Mouse (Mus musculus) bone marrow macrophage, adult 2 months (primary cell): ENCODE measurements around the gene Fgr. TPM values are rescaled to one million over a fixed set of nuclear protein-coding genes. Genes with fewer than 3 reads are reported as not detected.

Experiments
- H3K27ac ChIP-seq: 2 replicates; pipeline ENCODE4 v1.5.1; 2012; ENCODE audit warnings: low read depth, low read length; ENCODE audit not compliant: insufficient read depth
- H3K4me1 ChIP-seq: 2 replicates; pipeline ENCODE4 v1.6.1; 2012; ENCODE audit warnings: low read length; ENCODE audit not compliant: control insufficient read depth, insufficient read depth
- H3K4me3 ChIP-seq: 2 replicates; pipeline ENCODE4 v1.5.1; 2012; ENCODE audit warnings: mild to moderate bottlenecking, low read length, moderate library complexity; ENCODE audit not compliant: insufficient read depth
- CTCF ChIP-seq: IDR thresholded peaks from 2 replicates; pipeline ENCODE4 v1.5.1; 2012; ENCODE audit warnings: low read depth, mild to moderate bottlenecking, low read length, moderate library complexity
- POLR2A ChIP-seq: IDR thresholded peaks from 2 replicates; pipeline ENCODE4 v1.6.1; 2012; ENCODE audit warnings: mild to moderate bottlenecking, low read depth, low read length, borderline replicate concordance
- polyA plus RNA-seq: library from polyadenylated mRNA; stranded (reverse); fragments of >200 nt; gene quantifications from 2 replicates; pipeline ENCODE4 v1.2.4, GENCODE M21; 2012; ENCODE audit not compliant: missing spikeins, insufficient read depth, insufficient read length

The Fgr gene
- polyA plus RNA-seq, 1 experiment, result 24.3 TPM

DNA sequence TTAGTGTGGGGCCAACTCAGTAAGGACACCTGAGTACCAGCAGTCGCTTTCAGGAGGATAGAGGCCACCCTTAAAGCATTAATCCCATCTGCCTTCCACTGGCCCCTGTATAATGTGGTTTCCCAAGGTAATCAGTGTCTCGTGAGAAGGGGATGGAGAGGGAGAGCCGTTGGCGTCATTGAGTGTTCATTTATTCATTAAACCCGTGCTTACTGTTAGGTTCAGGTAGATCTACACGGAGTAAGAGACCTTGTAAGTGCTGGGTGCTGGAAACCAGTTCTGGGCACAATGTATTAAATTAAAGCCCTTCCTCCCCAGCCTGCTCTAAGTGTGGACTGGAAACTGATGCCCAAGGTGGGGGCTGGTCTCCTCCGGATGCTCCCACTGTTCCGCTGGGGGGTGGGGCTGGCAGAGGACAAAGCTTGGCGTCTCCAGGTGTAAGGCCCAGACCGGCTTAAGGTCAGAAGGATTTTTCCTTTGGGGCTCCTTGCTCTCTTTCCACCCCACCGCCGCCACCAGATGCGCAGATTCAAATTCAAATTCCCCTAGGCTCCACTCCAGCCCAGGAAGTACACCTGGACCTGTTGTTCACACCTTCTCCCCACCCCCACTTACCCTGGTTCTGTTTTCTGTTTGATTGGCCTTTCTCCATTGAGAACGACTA lies 66.5 kb downstream of the Fgr start:
- Histone ChIP-seq H3K4me1 (no peaks in the 10 kb centered on the region), H3K4me3 (no peak overlapping the region), H3K27ac (no peak overlapping the region)
- no peak for TF ChIP-seq CTCF
- TF ChIP-seq POLR2A, result no peak

DNA sequence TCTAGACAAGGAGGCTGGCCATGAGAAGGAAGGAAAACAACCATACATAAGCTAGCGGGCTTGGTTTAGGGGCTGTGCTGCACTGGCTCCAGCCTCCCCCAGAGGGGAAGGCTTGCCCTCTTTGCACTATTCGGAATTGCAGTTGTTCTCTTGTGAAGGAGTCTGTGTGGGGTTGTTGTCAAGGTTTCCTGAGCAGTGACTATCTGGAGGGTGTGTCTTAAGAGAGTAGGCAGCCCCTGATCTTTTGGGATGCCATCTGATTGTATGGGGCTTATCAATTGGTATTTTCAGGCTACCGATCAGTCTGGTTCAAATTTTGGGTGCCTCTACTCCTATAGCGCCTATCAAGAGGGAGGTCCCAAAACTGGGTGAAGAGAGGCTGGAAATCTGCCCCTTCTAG lies 68.3 kb downstream of the Fgr start:
- Histone ChIP-seq H3K4me1 (no peaks in the 10 kb centered on the region), H3K27ac (no peak overlapping the region)
- no peak for TF ChIP-seq POLR2A
- TF ChIP-seq CTCF, result no peak

DNA sequence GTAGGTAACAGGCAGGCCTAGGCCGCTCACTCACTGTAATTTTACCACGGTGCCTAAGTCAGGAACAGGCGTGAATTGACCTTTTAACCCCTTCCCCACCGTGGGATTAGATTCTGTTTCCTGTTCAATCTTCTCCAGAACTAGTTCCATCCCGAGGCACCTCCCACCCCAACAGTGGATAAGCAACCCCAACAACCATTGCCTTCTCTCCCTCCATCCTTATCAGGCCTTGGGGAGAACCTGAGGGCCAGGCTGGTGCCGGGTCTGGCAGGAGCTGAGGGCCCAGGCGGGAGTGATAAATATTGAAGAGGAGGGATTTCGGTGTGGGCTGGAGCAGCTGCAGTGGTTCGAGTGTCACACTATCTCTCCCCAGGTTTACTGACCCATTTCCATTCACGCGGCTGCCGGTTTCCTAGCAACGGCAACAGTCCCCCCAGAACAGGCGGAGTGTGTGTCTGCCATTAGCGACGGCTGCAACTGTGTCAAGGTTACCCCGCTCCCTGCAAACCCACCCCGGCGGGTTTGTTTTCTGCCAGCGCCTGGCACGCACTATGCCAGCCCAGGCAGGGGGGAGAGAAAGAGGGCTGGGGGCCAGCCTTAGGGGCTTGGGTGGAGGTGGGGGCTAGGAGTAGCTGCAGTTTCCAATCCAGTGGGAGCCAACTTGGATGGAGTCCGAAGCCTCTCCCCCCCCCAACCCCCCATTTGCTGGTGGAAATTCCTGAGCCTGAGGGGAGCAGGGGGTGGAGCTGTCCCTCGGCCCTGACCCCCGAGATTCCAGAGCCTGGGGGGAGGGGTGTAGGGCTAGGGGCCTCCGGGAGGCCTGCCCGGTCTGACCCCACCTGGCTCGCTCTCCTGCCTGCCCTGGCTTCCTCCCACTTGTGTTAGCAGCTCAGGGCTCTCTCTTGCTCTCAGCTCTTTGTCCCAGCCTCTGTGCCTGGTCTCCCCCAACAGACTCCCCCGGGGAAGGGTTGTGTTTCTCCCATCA lies 69.0 kb downstream of the Fgr start:
- H3K4me3 ChIP-seq, result no peak overlapping the region
- TF ChIP-seq POLR2A (no peak), CTCF (no peak)
- no peak overlapping the region for H3K27ac ChIP-seq
- no peaks in the 10 kb centered on the region for H3K4me1 ChIP-seq

More for the DNA sequence above, 68.3 kb downstream of the Fgr start:
- H3K4me3 ChIP-seq, result no peak overlapping the region

DNA sequence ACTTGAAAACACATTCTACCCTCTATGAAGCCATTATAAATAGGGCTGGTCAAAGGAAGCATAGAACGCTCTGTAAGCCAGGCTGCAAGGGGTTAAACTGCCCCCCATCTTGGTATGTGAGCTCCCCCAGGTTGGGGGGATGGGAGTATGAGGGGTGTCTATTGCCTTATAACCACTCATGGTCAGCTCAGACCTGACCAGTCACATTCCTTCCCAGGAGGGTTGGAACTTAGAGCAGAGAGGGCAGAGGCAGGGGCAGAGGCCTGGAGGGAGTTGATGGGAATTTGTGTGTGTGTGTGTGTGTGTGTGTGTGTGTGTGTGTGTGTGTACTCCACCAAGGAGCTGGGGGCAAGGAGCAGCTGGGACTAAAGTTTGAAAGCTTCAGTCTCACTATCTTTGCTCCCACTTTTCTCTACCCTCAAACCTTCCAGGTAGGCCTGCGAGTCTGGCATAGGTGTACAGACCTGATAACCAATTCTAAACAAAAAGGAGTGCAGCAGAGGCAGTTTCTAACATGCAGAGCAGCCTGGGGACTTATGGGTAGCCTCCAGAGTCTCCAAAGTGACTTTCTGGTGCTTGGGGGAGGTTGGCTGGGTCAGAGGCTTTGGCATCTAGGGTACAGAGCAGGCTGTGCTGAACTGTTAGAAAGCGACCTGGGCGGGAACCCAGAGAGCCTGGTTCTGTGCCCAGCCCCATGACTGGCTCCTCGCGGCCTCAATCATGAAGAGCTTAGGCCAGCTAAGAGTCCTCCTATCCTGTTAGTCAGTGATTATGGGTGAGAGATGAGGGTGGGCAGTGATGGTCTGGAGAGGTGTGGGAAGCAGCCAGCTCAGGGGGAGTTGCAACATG lies 70.1 kb downstream of the Fgr start:
- H3K27ac ChIP-seq, result no peak overlapping the region
- H3K4me3 ChIP-seq, result no peak overlapping the region
- no peak for TF ChIP-seq CTCF
- no peak for TF ChIP-seq POLR2A
- no peaks in the 10 kb centered on the region for H3K4me1 ChIP-seq

DNA sequence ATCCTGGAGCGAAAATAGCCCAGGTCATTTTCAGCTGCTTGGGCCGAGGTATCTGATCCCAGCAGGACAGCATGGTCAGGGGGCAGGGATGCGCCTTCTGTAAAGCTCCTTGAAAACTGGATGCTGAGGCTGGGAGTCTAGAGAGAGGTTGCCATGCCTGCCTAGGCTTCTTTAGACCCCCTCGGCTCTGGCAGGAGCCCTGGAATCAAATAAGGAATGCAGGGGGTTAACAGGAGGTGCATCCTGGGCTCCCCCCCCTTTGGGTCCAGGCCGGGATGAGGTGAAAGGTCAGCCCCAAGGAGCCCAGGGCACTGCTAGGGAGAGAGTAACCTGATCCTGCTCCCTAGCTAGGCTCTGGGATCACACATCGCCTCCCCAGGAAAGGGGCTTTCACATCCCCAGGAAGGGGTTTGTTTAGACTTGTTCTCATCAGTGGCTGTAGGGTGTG lies 70.8 kb downstream of the Fgr start:
- H3K27ac ChIP-seq, result no peak overlapping the region
- no peak overlapping the region for H3K4me3 ChIP-seq
- no peaks in the 10 kb centered on the region for H3K4me1 ChIP-seq
- TF ChIP-seq CTCF (no peak), POLR2A (no peak)

DNA sequence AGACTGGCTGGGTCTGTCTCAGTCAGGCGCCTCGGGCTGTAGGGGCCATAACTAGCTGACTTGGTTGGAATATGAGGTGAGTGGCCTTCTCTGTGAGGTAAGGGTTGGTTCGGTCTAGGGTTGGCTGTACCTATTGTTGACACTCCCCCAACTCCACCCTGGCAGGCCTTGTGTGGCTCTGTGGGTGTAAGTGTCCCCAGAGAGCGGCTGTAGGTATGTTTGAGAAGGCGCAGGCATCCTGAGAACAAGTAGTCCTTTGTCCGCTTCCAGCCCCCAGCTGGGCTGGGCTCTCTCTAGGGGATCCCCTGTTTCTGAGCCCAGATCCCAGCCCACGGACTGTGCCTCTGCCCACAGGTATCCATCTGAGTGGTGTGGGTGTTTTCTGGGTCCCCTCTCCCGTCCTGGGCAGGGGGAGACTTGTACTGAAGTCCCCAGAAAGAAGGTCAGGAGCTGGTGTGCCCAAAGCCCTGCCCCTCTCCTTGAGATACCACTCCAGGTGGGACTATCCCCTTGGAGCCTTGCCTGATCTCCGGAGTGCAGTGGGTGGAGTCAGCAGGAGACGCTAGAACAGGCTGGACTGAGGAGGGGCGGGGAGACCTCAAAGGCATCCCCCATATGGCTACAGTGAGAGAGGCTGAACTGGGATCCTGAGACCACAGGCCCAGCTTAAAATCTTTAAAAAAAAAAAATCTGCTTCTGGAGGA lies 72.0 kb downstream of the Fgr start:
- TF ChIP-seq CTCF (no peak), POLR2A (no peak)
- H3K27ac ChIP-seq, result no peak overlapping the region
- peaks cover under 1% of the 10 kb centered on the region for H3K4me1 ChIP-seq
- H3K4me3 ChIP-seq, result no peak overlapping the region

DNA sequence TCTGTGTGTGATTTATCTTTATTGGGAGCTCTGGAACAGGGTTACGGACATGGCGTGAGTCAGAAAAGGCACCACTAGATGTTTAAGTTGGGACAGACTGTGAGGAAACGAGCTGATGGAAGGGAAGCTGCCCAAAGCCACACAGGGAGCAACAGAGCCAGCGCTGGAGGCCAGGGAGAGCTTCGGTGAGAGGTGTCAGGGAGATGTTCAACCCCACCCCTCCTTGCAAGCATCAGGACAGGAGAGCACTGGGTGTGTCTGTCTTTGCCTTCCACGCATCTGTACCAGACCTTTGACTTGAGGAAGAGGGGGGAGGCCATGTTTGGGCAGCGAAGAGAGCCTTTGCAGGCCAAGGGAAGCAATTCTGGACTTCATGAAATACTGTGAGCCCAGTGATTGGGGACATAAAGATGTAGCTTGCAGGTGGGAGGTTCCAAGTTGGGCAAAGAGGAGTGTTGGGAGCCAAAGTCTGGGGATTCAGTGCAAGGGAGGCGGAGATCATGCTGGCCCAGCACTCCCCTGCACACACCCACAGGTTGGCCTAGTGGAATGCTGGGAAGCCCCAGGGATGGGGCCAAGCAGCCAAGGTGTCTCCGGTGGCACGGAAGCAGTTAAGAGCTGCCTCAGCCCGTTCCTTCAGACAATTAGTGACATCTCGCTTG lies 72.9 kb downstream of the Fgr start:
- Histone ChIP-seq H3K4me3 (no peak overlapping the region), H3K27ac (no peak overlapping the region), H3K4me1 (peaks cover 6% of the 10 kb centered on the region)
- TF ChIP-seq CTCF, result no peak
- TF ChIP-seq POLR2A, result no peak

DNA sequence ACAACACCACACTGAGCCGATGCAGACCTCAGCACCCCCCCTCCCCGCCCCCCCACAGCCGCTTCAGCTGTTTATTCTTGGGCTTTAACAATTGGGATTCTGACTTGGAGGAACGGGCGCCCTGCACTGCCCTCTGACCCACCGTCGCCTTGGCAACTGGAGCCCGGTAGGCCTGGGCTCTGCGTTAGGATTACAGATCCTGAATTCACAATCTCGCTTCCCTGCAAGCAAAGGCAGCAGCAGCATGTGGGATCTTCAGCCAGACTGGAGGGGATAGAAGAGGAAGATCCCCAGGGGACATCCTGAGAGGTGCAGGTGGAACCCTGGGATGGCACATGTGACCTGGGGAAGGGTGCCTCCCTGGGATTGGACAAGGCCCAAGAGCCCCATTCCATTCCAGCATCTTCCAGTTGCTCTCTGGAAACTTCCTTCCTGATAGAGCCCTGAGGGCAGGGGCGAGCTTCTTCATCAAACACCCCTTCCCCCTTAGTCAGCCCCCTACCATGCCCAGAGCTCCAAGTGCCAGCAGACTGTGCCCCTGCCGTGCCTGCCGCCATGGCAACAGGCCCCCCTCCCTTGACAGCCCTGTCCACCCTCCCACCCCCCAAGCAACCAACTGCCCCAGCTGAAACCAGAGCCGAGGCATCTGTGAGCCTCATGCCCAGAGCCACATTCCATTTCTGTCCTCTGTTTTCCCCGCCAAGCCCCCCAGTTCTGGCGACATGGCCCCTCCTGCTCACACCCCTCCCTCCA lies 73.6 kb downstream of the Fgr start:
- Histone ChIP-seq H3K27ac (no peak overlapping the region), H3K4me3 (no peak overlapping the region), H3K4me1 (peaks cover 6% of the 10 kb centered on the region)
- TF ChIP-seq POLR2A (no peak), CTCF (no peak)
